Mouse (Mus musculus): Measurements from ENCODE around the gene Piwil4.

GRCm38 (mm10) chr9:14662138-14662537, 78.4 kb downstream of the Piwil4 start:
- no peak for TF ChIP-seq CTCF (IDR thresholded peaks at IDR 0.05; ENCODE audit: extremely low read depth, insufficient read depth, low read length)
- no peak for TF ChIP-seq POLR2A (IDR thresholded peaks at IDR 0.05; ENCODE audit: extremely low read depth, insufficient read depth, low read length)

Measured in cortical plate, adult 2 months (tissue).